Mouse (Mus musculus) heart, embryonic 10.5 days (tissue): ENCODE data around the gene Sh2b1. TPM values are rescaled to one million over a fixed set of nuclear protein-coding genes. Genes with fewer than 3 reads are reported as not detected.
"Not testable (repeated sequence)": the region's sequence is repeated elsewhere in the genome, so short reads cannot be mapped to it uniquely, and the experiment has no call there.

Experiments
- DNase-seq: peaks from one replicate; pipeline ENCODE4 v3.0.0-alpha.2; 2017; ENCODE audit warnings: low spot score
- H3K27ac ChIP-seq: fragments of 300-500 bp; sonication (generic); 2 replicates; pipeline ENCODE4 v1.5.1; 2016; ENCODE audit warnings: mild to moderate bottlenecking
- H3K27me3 ChIP-seq: fragments of 300-500 bp; sonication (generic); 2 replicates; pipeline ENCODE4 v1.6.1; 2016; ENCODE audit warnings: mild to moderate bottlenecking; ENCODE audit not compliant: poor library complexity, insufficient read depth, severe bottlenecking
- H3K36me3 ChIP-seq: fragments of 300-500 bp; sonication (generic); 2 replicates; pipeline ENCODE4 v1.6.1; 2016; ENCODE audit warnings: mild to moderate bottlenecking, moderate library complexity
- H3K4me1 ChIP-seq: fragments of 300-500 bp; sonication (generic); 2 replicates; pipeline ENCODE4 v1.6.1; 2016; ENCODE audit warnings: mild to moderate bottlenecking
- H3K4me3 ChIP-seq: fragments of 300-500 bp; sonication (generic); 2 replicates; pipeline ENCODE4 v1.5.1; 2016; ENCODE audit warnings: mild to moderate bottlenecking, moderate library complexity
- H3K9me3 ChIP-seq: fragments of 300-500 bp; sonication (generic); 2 replicates; pipeline ENCODE4 v1.6.1; 2016; ENCODE audit warnings: mild to moderate bottlenecking, moderate library complexity
- WGBS: fragments of 180-500 bp; shearing (Covaris S2); methylation state at CpG from one replicate; pipeline ENCODE4 v1.1.7; 2016; 5-methylcytosine and 5-hydroxymethylcytosine counted together
- polyA plus RNA-seq: library from polyadenylated mRNA; unstranded; fragments of >200 nt; fragmentation: Nextera tagmentation; extraction: Ambion mirVana; gene quantifications from 2 replicates; pipeline ENCODE4 v1.2.1, GENCODE M21; 2016

The Sh2b1 gene
- polyA plus RNA-seq, 1 experiment from 2014 or later: 46.3 TPM

GRCm38 (mm10) chr7:126497966-126498365, 22.7 kb upstream of the Sh2b1 start:
- Histone ChIP-seq H3K4me3 (no peak overlapping the region), H3K27ac (no peak overlapping the region), H3K27me3 (no peaks in the 10 kb centered on the region), H3K9me3 (no peaks in the 10 kb centered on the region), H3K4me1 (peaks cover 6% of the 10 kb centered on the region; the same call in 1 of the 2 replicates), H3K36me3 (peaks cover 83% of the 10 kb centered on the region)
- 94% methylated on average over 12 of the region's 12 CpGs for WGBS
- DNase-seq: no peak

GRCm38 (mm10) chr7:126496475-126496874, 21.3 kb upstream of the Sh2b1 start:
- H3K27ac ChIP-seq: no peak overlapping the region
- H3K9me3 ChIP-seq: no peaks in the 10 kb centered on the region
- no peak for DNase-seq
- H3K27me3 ChIP-seq: no peaks in the 10 kb centered on the region
- H3K4me1 ChIP-seq: peaks cover 6% of the 10 kb centered on the region; the same call in 1 of the 2 replicates
- 90% methylated on average over 5 of the region's 5 CpGs for WGBS
- H3K36me3 ChIP-seq: peaks cover 97% of the 10 kb centered on the region
- H3K4me3 ChIP-seq: no peak overlapping the region

DNA sequence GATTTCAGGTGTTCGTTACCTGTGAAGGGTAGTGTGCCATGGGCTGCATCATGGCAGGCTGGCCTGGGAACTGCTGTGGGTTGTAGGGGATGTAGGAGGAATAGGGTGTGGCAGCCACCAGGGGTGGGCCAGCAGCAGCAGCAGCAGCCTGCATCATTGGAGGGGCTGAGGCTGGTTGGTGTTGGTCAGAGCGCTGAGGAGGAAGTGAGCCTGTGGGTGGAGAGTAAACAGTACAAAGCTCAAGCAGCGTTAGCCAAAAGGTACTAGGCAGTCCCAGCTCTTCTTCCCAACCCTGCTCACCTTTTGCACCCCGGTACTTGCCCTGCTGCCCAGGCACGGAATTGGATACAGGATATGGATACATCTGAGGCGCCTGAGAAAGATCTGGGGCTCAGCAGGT, 18.9 kb upstream of the Sh2b1 start:
- no peak for DNase-seq
- 96% methylated on average over 6 of the region's 6 CpGs for WGBS
- Histone ChIP-seq H3K4me3 (no peak overlapping the region), H3K27me3 (no peaks in the 10 kb centered on the region), H3K4me1 (no peaks in the 10 kb centered on the region), H3K9me3 (no peaks in the 10 kb centered on the region), H3K36me3 (peaks cover 97% of the 10 kb centered on the region), H3K27ac (no peak overlapping the region)

DNA sequence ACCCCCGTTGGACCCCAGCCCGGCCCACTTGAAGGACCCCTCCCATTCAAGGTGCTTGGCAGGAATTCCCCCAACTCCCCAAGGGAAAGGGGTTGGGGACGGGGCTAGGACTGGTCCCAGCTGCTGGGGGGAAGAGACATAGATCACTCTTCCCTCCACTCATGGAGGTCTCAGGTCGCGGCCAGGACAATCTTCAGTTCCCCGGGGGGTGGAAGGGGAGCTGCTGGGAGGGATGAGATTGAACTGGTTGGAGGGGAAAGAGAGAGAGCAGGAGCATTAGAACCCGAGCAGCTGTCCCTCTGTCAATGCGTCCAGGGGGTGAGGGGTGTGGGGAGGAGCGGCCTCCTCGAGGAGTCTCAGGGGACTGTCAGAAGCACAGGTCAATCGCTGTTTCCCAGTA, 16.7 kb upstream of the Sh2b1 start:
- WGBS: 59% methylated on average over 11 of the region's 11 CpGs
- Histone ChIP-seq H3K9me3 (no peaks in the 10 kb centered on the region), H3K36me3 (peaks cover 84% of the 10 kb centered on the region), H3K4me3 (no peak overlapping the region), H3K27ac (no peak overlapping the region), H3K4me1 (peaks cover 7% of the 10 kb centered on the region), H3K27me3 (no peaks in the 10 kb centered on the region)
- DNase-seq: no peak

DNA sequence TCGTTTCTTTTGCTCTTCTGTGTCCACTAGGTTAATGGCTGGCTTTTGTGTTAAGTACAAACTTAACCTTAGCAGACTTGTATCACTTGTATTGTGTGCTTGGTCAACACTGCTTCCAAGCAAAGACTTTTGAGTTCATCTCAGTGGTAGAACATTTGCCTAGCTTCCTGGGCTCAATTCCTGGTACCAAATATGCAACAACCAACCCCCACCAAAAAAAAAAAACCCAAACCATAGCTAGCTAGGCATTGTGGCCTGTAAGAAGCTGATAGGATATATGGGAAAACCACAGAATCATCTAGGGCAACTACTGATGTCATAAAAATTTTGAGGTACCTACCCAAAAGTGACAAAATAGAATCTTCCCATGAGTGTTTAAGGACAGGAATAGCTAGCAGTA, 15.8 kb upstream of the Sh2b1 start:
- DNase-seq: no peak
- Histone ChIP-seq H3K9me3 (no peaks in the 10 kb centered on the region), H3K36me3 (peaks cover 74% of the 10 kb centered on the region), H3K4me1 (peaks cover 7% of the 10 kb centered on the region), H3K4me3 (no peak overlapping the region), H3K27ac (no peak overlapping the region), H3K27me3 (no peaks in the 10 kb centered on the region)
- WGBS: 75% methylated on average over 1 of the region's 1 CpGs

DNA sequence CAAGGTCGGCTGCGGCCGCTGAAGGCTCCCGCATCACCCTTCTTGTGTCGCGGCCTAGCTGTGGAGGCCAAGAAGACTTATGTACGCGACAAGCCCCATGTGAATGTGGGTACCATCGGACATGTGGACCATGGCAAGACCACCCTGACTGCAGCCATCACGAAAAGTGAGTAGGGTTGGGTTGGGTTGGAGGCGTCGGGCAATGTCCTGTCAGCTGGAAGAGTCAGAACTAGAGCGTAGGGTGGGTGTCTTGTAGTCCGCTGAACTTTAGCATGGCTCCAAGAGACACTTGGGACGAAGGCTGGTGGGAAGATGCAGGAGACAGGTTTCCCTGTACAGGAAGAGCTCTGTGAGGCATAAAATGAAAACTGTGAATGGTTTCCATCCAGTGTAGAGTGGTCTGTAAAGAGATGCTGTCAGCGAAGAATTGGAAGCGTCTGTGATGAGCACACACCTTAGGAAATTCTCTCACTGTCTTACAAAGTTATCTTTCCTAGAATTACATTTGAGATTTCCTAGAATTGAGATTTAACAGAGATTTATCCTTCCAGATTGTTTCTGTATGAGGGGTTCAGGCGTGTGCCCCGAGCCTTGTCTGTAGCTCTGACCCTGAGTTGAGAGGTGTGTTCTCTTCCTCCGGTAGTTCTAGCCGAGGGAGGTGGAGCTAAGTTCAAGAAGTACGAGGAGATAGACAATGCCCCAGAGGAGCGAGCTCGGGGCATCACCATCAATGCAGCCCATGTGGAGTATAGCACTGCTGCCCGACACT, 12.6 kb upstream of the Sh2b1 start:
- Histone ChIP-seq H3K4me1 (peaks cover 11% of the 10 kb centered on the region), H3K27ac (peak overlapping the region; percentile 84; the same call in 1 of the 2 replicates), H3K36me3 (peaks cover 42% of the 10 kb centered on the region), H3K4me3 (peak overlapping the region; percentile 81)
- H3K9me3 ChIP-seq, H3K27me3 ChIP-seq: not testable (repeated sequence)
- DNase-seq: peak; percentile 70
- WGBS: 14% methylated on average over 25 of the region's 25 CpGs

GRCm38 (mm10) chr7:126487052-126487483, 11.8 kb upstream of the Sh2b1 start, which contains the start of gene Tufm:
Gene Tufm, plus strand, starts transcription at chr7:126487361.
- WGBS: under 1% methylated on average over 32 of the region's 32 CpGs
- Histone ChIP-seq H3K4me3 (peak within 1 kb of the TSS; percentile 81), H3K36me3 (peaks cover 35% of the 10 kb centered on the region), H3K27ac (peak within 1 kb of the TSS; percentile 84), H3K9me3 (no peaks in the 10 kb centered on the region), H3K27me3 (no peaks in the 10 kb centered on the region), H3K4me1 (peaks cover 16% of the 10 kb centered on the region)
- peak; percentile 100 for DNase-seq

GRCm38 (mm10) chr7:126482392-126482871, 7.2 kb upstream of the Sh2b1 start:
- no peaks in the 10 kb centered on the region for H3K36me3 ChIP-seq
- WGBS: under 1% methylated on average over 23 of the region's 23 CpGs
- no peaks in the 10 kb centered on the region for H3K27me3 ChIP-seq
- H3K4me3 ChIP-seq: peak overlapping the region; percentile 55
- peak overlapping the region; percentile 80 for H3K27ac ChIP-seq
- DNase-seq: peak; percentile 97
- peaks cover 9% of the 10 kb centered on the region; the same call in 1 of the 2 replicates for H3K4me1 ChIP-seq
- H3K9me3 ChIP-seq: no peaks in the 10 kb centered on the region

DNA sequence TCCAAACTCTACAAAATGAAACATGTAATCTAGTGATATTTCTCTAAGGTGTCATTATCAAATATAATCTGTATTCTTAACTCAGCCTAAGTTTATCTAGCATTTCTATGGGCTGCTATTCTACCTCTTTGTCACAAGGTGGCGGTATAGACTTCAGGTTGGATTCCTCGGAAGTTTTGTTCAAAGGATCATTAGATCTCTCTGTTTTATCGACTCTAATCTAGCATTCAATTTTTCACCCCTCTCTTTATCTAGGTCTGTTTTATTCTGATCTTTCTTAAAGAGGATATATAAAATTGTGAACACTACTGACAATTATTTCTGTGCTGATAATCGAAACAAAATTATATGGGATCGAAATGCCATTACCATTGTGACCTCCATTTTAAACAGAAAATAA, 6.5 kb upstream of the Sh2b1 start:
- peak overlapping the region; percentile 55; the same call in 1 of the 2 replicates for H3K4me3 ChIP-seq
- peaks cover 9% of the 10 kb centered on the region; the same call in 1 of the 2 replicates for H3K4me1 ChIP-seq
- 19% methylated on average over 5 of the region's 5 CpGs for WGBS
- H3K27ac ChIP-seq: peak overlapping the region; percentile 80; the same call in 1 of the 2 replicates
- no peak for DNase-seq
- no peaks in the 10 kb centered on the region for H3K27me3 ChIP-seq
- H3K9me3 ChIP-seq: no peaks in the 10 kb centered on the region
- no peaks in the 10 kb centered on the region for H3K36me3 ChIP-seq

- Histone ChIP-seq H3K36me3 (peaks cover 39% of the 10 kb centered on the region), H3K27ac (peak overlapping the region; percentile 94), H3K27me3 (no peaks in the 10 kb centered on the region), H3K4me1 (peaks cover 32% of the 10 kb centered on the region), H3K9me3 (no peaks in the 10 kb centered on the region), H3K4me3 (peak overlapping the region; percentile 94)
- no peak for DNase-seq
- WGBS: 2% methylated on average over 27 of the region's 27 CpGs
Observed at GRCm38 (mm10) chr7:126474486-126474955, 703 bp downstream of the Sh2b1 start.

GRCm38 (mm10) chr7:126473470-126474086, 1.6 kb downstream of the Sh2b1 start:
- 89% methylated on average over 9 of the region's 9 CpGs for WGBS
- H3K27ac ChIP-seq: peak overlapping the region; percentile 44; the same call in 1 of the 2 replicates

GRCm38 (mm10) chr7:126472713-126473112, 2.5 kb downstream of the Sh2b1 start:
- Histone ChIP-seq H3K4me3 (no peak overlapping the region), H3K4me1 (peaks cover 39% of the 10 kb centered on the region), H3K36me3 (peaks cover 58% of the 10 kb centered on the region), H3K27me3 (no peaks in the 10 kb centered on the region), H3K9me3 (no peaks in the 10 kb centered on the region), H3K27ac (no peak overlapping the region)
- no peak for DNase-seq
- WGBS: 94% methylated on average over 16 of the region's 16 CpGs

More at GRCm38 (mm10) chr7:126473470-126474086, 1.6 kb downstream of the Sh2b1 start:
- Histone ChIP-seq H3K9me3 (no peaks in the 10 kb centered on the region), H3K4me1 (peaks cover 32% of the 10 kb centered on the region), H3K27me3 (no peaks in the 10 kb centered on the region), H3K4me3 (peak overlapping the region; percentile 94), H3K36me3 (peaks cover 49% of the 10 kb centered on the region)
- no peak for DNase-seq

GRCm38 (mm10) chr7:126472306-126472705, 2.9 kb downstream of the Sh2b1 start:
- Histone ChIP-seq H3K4me3 (no peak overlapping the region), H3K9me3 (no peaks in the 10 kb centered on the region), H3K27me3 (no peaks in the 10 kb centered on the region), H3K4me1 (peaks cover 39% of the 10 kb centered on the region), H3K36me3 (peaks cover 62% of the 10 kb centered on the region), H3K27ac (no peak overlapping the region)
- DNase-seq: no peak
- WGBS: 89% methylated on average over 13 of the region's 13 CpGs
